Comparison of ENCODE assay signal across 32 mouse cellular contexts in genomic region chr8:5964299-5964698, GRCm38 (mm10).
"Had no signal": no experiment of that assay in that cellular context is flagged by ENCODE, and none has a peak within 500 bp of the region (broad histone marks: within the 10 kb centered on the region; RNA-seq: fewer than 3 reads in every experiment).

No protein-coding gene starts in this region.

- H3K4me1 ChIP-seq: limb, embryonic 12.5 days; limb, embryonic 13.5 days; limb, embryonic 15.5 days; liver, embryonic 12.5 days; liver, embryonic 13.5 days; liver, embryonic 15.5 days; lung, embryonic 15.5 days; megakaryocyte, embryonic 14.5 days; midbrain, embryonic 12.5 days; midbrain, embryonic 15.5 days had no signal

- DNase-seq: left cerebral cortex, postnatal 4 days; liver; liver, embryonic 13.5 days; liver, postnatal 0 days; lung, adult 18-20 months; lung, adult 2 months; lung, embryonic 14.5 days; lung, postnatal 10 days; lung, postnatal 14 days; lung, postnatal 36 days; lung, postnatal 4 days; midbrain, embryonic 14.5 days had no signal

- H3K27ac ChIP-seq: left cerebral cortex, adult 2 months; limb, embryonic 10.5 days; limb, embryonic 12.5 days; limb, embryonic 13.5 days; limb, embryonic 15.5 days; liver, embryonic 12.5 days; liver, embryonic 13.5 days; liver, embryonic 14.5 days; liver, embryonic 15.5 days; lung, embryonic 15.5 days; macrophage; midbrain, embryonic 10.5 days; midbrain, embryonic 12.5 days; midbrain, embryonic 13.5 days; midbrain, embryonic 15.5 days had no signal

- H3K9ac ChIP-seq: limb, embryonic 12.5 days; limb, embryonic 13.5 days; limb, embryonic 15.5 days; liver, embryonic 12.5 days; liver, embryonic 13.5 days; liver, embryonic 14.5 days; liver, embryonic 15.5 days; liver, postnatal 0 days; lung, embryonic 14.5 days; lung, embryonic 15.5 days; midbrain, embryonic 12.5 days; midbrain, embryonic 13.5 days; midbrain, embryonic 15.5 days had no signal

- H3K4me2 ChIP-seq: limb, embryonic 12.5 days; limb, embryonic 13.5 days; limb, embryonic 15.5 days; liver, embryonic 11.5 days; liver, embryonic 12.5 days; liver, embryonic 13.5 days; liver, embryonic 15.5 days; lung, embryonic 14.5 days; lung, embryonic 15.5 days; midbrain, embryonic 11.5 days; midbrain, embryonic 12.5 days; midbrain, embryonic 13.5 days; midbrain, embryonic 15.5 days had no signal

- H3K36me3 ChIP-seq: limb, embryonic 10.5 days; limb, embryonic 12.5 days; limb, embryonic 13.5 days; limb, embryonic 15.5 days; liver, embryonic 12.5 days; liver, embryonic 13.5 days; liver, embryonic 15.5 days; lung, embryonic 15.5 days; midbrain, embryonic 10.5 days; midbrain, embryonic 12.5 days; midbrain, embryonic 13.5 days; midbrain, embryonic 15.5 days had no signal

- H3K27me3 ChIP-seq: limb, embryonic 12.5 days; limb, embryonic 13.5 days; limb, embryonic 15.5 days; liver, embryonic 12.5 days; liver, embryonic 13.5 days; liver, embryonic 15.5 days; lung, embryonic 15.5 days; megakaryocyte, embryonic 14.5 days; midbrain, embryonic 12.5 days; midbrain, embryonic 13.5 days; midbrain, embryonic 15.5 days had no signal

- H3K9me3 ChIP-seq: limb, embryonic 10.5 days; limb, embryonic 12.5 days; limb, embryonic 13.5 days; limb, embryonic 15.5 days; liver, embryonic 12.5 days; liver, embryonic 13.5 days; liver, embryonic 15.5 days; lung, embryonic 15.5 days; megakaryocyte, embryonic 14.5 days; midbrain, embryonic 10.5 days; midbrain, embryonic 12.5 days; midbrain, embryonic 13.5 days; midbrain, embryonic 15.5 days had no signal

- ATAC-seq: liver, embryonic 12.5 days; liver, postnatal 0 days; lung, postnatal 0 days; midbrain, embryonic 13.5 days; midbrain, embryonic 15.5 days; midbrain, embryonic 16.5 days had no signal

- H3K4me3 ChIP-seq: left cerebral cortex, adult 2 months; limb, embryonic 10.5 days; limb, embryonic 12.5 days; limb, embryonic 13.5 days; limb, embryonic 15.5 days; liver, embryonic 12.5 days; liver, embryonic 13.5 days; liver, embryonic 15.5 days; lung, embryonic 15.5 days; megakaryocyte, embryonic 14.5 days; midbrain, embryonic 10.5 days; midbrain, embryonic 12.5 days; midbrain, embryonic 13.5 days; midbrain, embryonic 15.5 days; myocyte had no signal
